Mouse (Mus musculus) MEL (cell line): ENCODE measurements around the gene Dffa. TPM values are rescaled to one million over a fixed set of nuclear protein-coding genes. Genes with fewer than 3 reads are reported as not detected.

Experiments used
- DNase-seq: peaks from one replicate; pipeline ENCODE4 v3.0.0; 2011; ENCODE audit warnings: low read depth, low spot score
- H3K27ac ChIP-seq: 2 replicates; pipeline ENCODE4 v1.5.1; 2012; ENCODE audit warnings: low read depth, mild to moderate bottlenecking, control low read depth, low read length, moderate library complexity; ENCODE audit not compliant: control insufficient read depth
- H3K27me3 ChIP-seq, 2 experiments: fragments of 150-350 bp in 1 of 2; sonication (generic) in 1 of 2; 2 replicates each; pipeline ENCODE4 v1.6.1; 2012; ENCODE audit warnings: low read length in 2 of 2, mild to moderate bottlenecking in 2 of 2, improper control_type of control experiment in 1 of 2, moderate library complexity in 1 of 2; ENCODE audit not compliant: insufficient read depth in 2 of 2, control insufficient read depth in 1 of 2
- H3K36me3 ChIP-seq, 2 experiments: 2 replicates each; pipeline ENCODE4 v1.6.1; 2012 to 2014; ENCODE audit warnings: low read length in 2 of 2, improper control_type of control experiment in 1 of 2, inconsistent platforms in 1 of 2, mild to moderate bottlenecking in 1 of 2; ENCODE audit not compliant: insufficient read depth in 2 of 2, control insufficient read depth in 1 of 2
- H3K4me1 ChIP-seq, 2 experiments: fragments of 150-350 bp in 1 of 2; sonication (generic) in 1 of 2; 2 replicates each; pipeline ENCODE4 v1.6.1; 2012; ENCODE audit warnings: low read length in 2 of 2, improper control_type of control experiment in 1 of 2, mild to moderate bottlenecking in 1 of 2; ENCODE audit not compliant: insufficient read depth in 2 of 2, control insufficient read depth in 1 of 2
- H3K4me3 ChIP-seq, 2 experiments: fragments of 150-350 bp in 1 of 2; sonication (generic) in 1 of 2; 2 replicates each; pipeline ENCODE4 v1.5.1; 2012; ENCODE audit warnings: low read depth in 2 of 2, low read length in 2 of 2, mild to moderate bottlenecking in 2 of 2, moderate library complexity in 2 of 2, control low read depth in 1 of 2, improper control_type of control experiment in 1 of 2; ENCODE audit not compliant: control insufficient read depth in 1 of 2, insufficient read depth in 1 of 2
- H3K79me2 ChIP-seq: 2 replicates; pipeline ENCODE4 v1.6.1; 2012; ENCODE audit warnings: mild to moderate bottlenecking, low read length, moderate library complexity; ENCODE audit not compliant: control insufficient read depth, poor library complexity, insufficient read depth
- H3K9ac ChIP-seq: 2 replicates; pipeline ENCODE4 v1.6.1; 2012; ENCODE audit warnings: low read depth, mild to moderate bottlenecking, control low read depth, low read length, moderate library complexity; ENCODE audit not compliant: control insufficient read depth, poor library complexity, severe bottlenecking
- H3K9me3 ChIP-seq: fragments of 150-350 bp; sonication (generic); replicated peaks from 2 replicates; pipeline ENCODE4 v1.6.1; 2012; ENCODE audit warnings: mild to moderate bottlenecking, low read length, improper control_type of control experiment, moderate library complexity; ENCODE audit not compliant: insufficient read depth
- CTCF ChIP-seq, 3 experiments: IDR thresholded peaks in 2 of 3; conservative IDR thresholded peaks in 1 of 3; 2 replicates each; pipeline ENCODE4 v1.5.1; 2011 to 2012; ENCODE audit warnings: low read length in 3 of 3, low read depth in 2 of 3, mild to moderate bottlenecking in 2 of 3, improper control_type of control experiment in 1 of 3, inconsistent platforms in 1 of 3, mixed read lengths in 1 of 3, moderate library complexity in 1 of 3; ENCODE audit not compliant: control insufficient read depth in 1 of 3, insufficient read depth in 1 of 3, poor library complexity in 1 of 3, severe bottlenecking in 1 of 3
- E2F4 ChIP-seq: IDR thresholded peaks from 2 replicates; pipeline ENCODE4 v1.6.1; 2011; ENCODE audit warnings: low read depth, low read length, improper control_type of control experiment, borderline replicate concordance
- EP300 ChIP-seq, 2 experiments: IDR thresholded peaks; 2 replicates each; pipeline ENCODE4 v1.6.1; 2011; ENCODE audit warnings: improper control_type of control experiment in 2 of 2, low read length in 2 of 2, low read depth in 1 of 2, mild to moderate bottlenecking in 1 of 2
- ETS1 ChIP-seq: IDR thresholded peaks from 2 replicates; pipeline ENCODE4 v1.6.1; 2012; ENCODE audit warnings: low read depth, mild to moderate bottlenecking, inconsistent platforms, low read length, improper control_type of control experiment, moderate library complexity
- GABPA ChIP-seq: IDR thresholded peaks from 2 replicates; pipeline ENCODE4 v1.6.1; 2012; ENCODE audit warnings: low read depth, mild to moderate bottlenecking, inconsistent platforms, low read length, improper control_type of control experiment, moderate library complexity
- HCFC1 ChIP-seq: IDR thresholded peaks from 2 replicates; pipeline ENCODE4 v1.6.1; 2012; ENCODE audit warnings: low read depth, mild to moderate bottlenecking, inconsistent platforms, low read length, improper control_type of control experiment, moderate library complexity
- JUND ChIP-seq: IDR thresholded peaks from 2 replicates; pipeline ENCODE4 v1.6.1; 2011; ENCODE audit warnings: low read depth, mild to moderate bottlenecking, improper control_type of control experiment, low read length
- KAT2A ChIP-seq: conservative IDR thresholded peaks from 2 replicates; pipeline ENCODE4 v1.6.1; 2012; ENCODE audit warnings: low read depth, low read length, improper control_type of control experiment, inconsistent platforms
- MAFK ChIP-seq: IDR thresholded peaks from 2 replicates; pipeline ENCODE4 v1.6.1; 2011; ENCODE audit warnings: low read depth, mild to moderate bottlenecking, low read length, improper control_type of control experiment, borderline replicate concordance
- MAZ ChIP-seq: IDR thresholded peaks from 2 replicates; pipeline ENCODE4 v1.6.1; 2012; ENCODE audit warnings: low read depth, mild to moderate bottlenecking, inconsistent platforms, low read length, improper control_type of control experiment
- MXI1 ChIP-seq: IDR thresholded peaks from 2 replicates; pipeline ENCODE4 v1.6.1; 2011; ENCODE audit warnings: mild to moderate bottlenecking, low read depth, low read length, improper control_type of control experiment
- MYC ChIP-seq: IDR thresholded peaks from 2 replicates; pipeline ENCODE4 v1.6.1; 2011; ENCODE audit warnings: low read depth, mild to moderate bottlenecking, low read length, improper control_type of control experiment, moderate library complexity
- NRF1 ChIP-seq: IDR thresholded peaks from 2 replicates; pipeline ENCODE4 v1.6.1; 2014; ENCODE audit warnings: low read depth, mild to moderate bottlenecking, inconsistent platforms, low read length, improper control_type of control experiment, moderate library complexity; ENCODE audit not compliant: poor library complexity, insufficient read depth, severe bottlenecking
- POLR2A ChIP-seq, 2 experiments: IDR thresholded peaks; 2 replicates each; pipeline ENCODE4 v1.6.1; 2011 to 2012; ENCODE audit warnings: low read length in 2 of 2, mild to moderate bottlenecking in 2 of 2, control low read depth in 1 of 2, improper control_type of control experiment in 1 of 2, low read depth in 1 of 2, moderate library complexity in 1 of 2; ENCODE audit not compliant: control insufficient read depth in 1 of 2, insufficient read depth in 1 of 2, poor library complexity in 1 of 2
- POLR2AphosphoS2 ChIP-seq: IDR thresholded peaks from 2 replicates; pipeline ENCODE4 v1.6.1; 2011; ENCODE audit warnings: low read length, improper control_type of control experiment
- RCOR1 ChIP-seq: IDR thresholded peaks from 2 replicates; pipeline ENCODE4 v1.6.1; 2012; ENCODE audit warnings: low read depth, mild to moderate bottlenecking, inconsistent platforms, low read length, improper control_type of control experiment
- SMC3 ChIP-seq: IDR thresholded peaks from 2 replicates; pipeline ENCODE4 v1.6.1; 2011; ENCODE audit warnings: low read depth, low read length, improper control_type of control experiment
- UBTF ChIP-seq: IDR thresholded peaks from 2 replicates; pipeline ENCODE4 v1.6.1; 2012; ENCODE audit warnings: low read depth, mild to moderate bottlenecking, inconsistent platforms, low read length, improper control_type of control experiment, moderate library complexity, borderline replicate concordance; ENCODE audit not compliant: insufficient read depth
- USF2 ChIP-seq, 2 experiments: IDR thresholded peaks; 2 replicates each; pipeline ENCODE4 v1.6.1; 2011 to 2012; ENCODE audit warnings: improper control_type of control experiment in 2 of 2, low read length in 2 of 2, borderline replicate concordance in 1 of 2, inconsistent platforms in 1 of 2, low read depth in 1 of 2, mild to moderate bottlenecking in 1 of 2; ENCODE audit not compliant: insufficient read depth in 1 of 2
- ZC3H11A ChIP-seq: IDR thresholded peaks from 2 replicates; pipeline ENCODE4 v1.6.1; 2012; ENCODE audit warnings: low read depth, mild to moderate bottlenecking, inconsistent platforms, low read length, improper control_type of control experiment
- ZKSCAN1 ChIP-seq: IDR thresholded peaks from 2 replicates; pipeline ENCODE4 v1.6.1; 2012; ENCODE audit warnings: low read depth, mild to moderate bottlenecking, inconsistent platforms, low read length, improper control_type of control experiment, moderate library complexity
- ZMIZ1 ChIP-seq: IDR thresholded peaks from 2 replicates; pipeline ENCODE4 v1.6.1; 2012; ENCODE audit warnings: low read depth, mild to moderate bottlenecking, inconsistent platforms, low read length, improper control_type of control experiment, moderate library complexity
- ZNF384 ChIP-seq: IDR thresholded peaks from 2 replicates; pipeline ENCODE4 v1.6.1; 2012; ENCODE audit warnings: low read depth, mild to moderate bottlenecking, inconsistent platforms, low read length, improper control_type of control experiment
- polyA plus RNA-seq, 2 experiments: library from polyadenylated mRNA; stranded (reverse) in 1 of 2; unstranded in 1 of 2; fragments of >175 nt in 1 of 2; fragments of >200 nt in 1 of 2; gene quantifications; 2 replicates each; pipeline versions ENCODE4 v1.2.1 to v1.2.4; 2012; ENCODE audit warnings: low replicate concordance in 2 of 2, low read depth in 1 of 2; ENCODE audit not compliant: insufficient read length in 2 of 2, insufficient read depth in 1 of 2, missing spikeins in 1 of 2
- total RNA-seq: library from RNA; depleted of rRNA; stranded (reverse); fragments of 300-350 nt; gene quantifications from 2 replicates; pipeline ENCODE4 v1.2.3, GENCODE M21; 2012

Gene Dffa
- total and polyA plus RNA-seq, 3 experiments: 20.2 to 33.0 TPM; not detected in 1

GRCm38 (mm10) chr4:149163196-149163595 is 59.2 kb downstream of the Dffa start:
- Histone ChIP-seq H3K9ac (no peak overlapping the region), H3K79me2 (peaks cover 17% of the 10 kb centered on the region), H3K9me3 (no peaks in the 10 kb centered on the region), H3K36me3 (peaks cover 8 to 43% of the 10 kb centered on the region in 2 experiments), H3K4me1 (peaks cover 10 to 32% of the 10 kb centered on the region in 2 experiments), H3K27me3 (no peaks in the 10 kb centered on the region)
- peak; percentile 58 for DNase-seq
- TF ChIP-seq MXI1: no peak
- TF ChIP-seq GABPA: no peak
- no peak for TF ChIP-seq NRF1
- no peak for TF ChIP-seq RCOR1
- no peak for TF ChIP-seq MYC
- TF ChIP-seq POLR2AphosphoS2: no peak
- TF ChIP-seq CTCF (IDR thresholded peaks at IDR 0.05 in 2 of 3, conservative IDR thresholded peaks at IDR 0.05 in 1 of 3; ENCODE audit: control insufficient read depth in 1 of 3, insufficient read depth in 1 of 3, low read depth in 2 of 3, low read length in 3 of 3, poor library complexity in 1 of 3, severe bottlenecking in 1 of 3): no peak
- TF ChIP-seq E2F4: no peak
- TF ChIP-seq POLR2A (IDR thresholded peaks at IDR 0.05; ENCODE audit: control insufficient read depth in 1 of 2, insufficient read depth in 1 of 2, low read depth in 1 of 2, low read length in 2 of 2, poor library complexity in 1 of 2): no peak
- no peak for TF ChIP-seq EP300 (IDR thresholded peaks at IDR 0.05; ENCODE audit: low read depth in 1 of 2, low read length in 2 of 2)
- TF ChIP-seq, all 39 proteins: peak for 0
- no peak overlapping the region for H3K27ac ChIP-seq
- no peak overlapping the region for H3K4me3 ChIP-seq

- Histone ChIP-seq H3K9me3 (no peaks in the 10 kb centered on the region), H3K36me3 (peaks cover 8 to 38% of the 10 kb centered on the region in 2 experiments), H3K4me1 (peaks cover 8 to 28% of the 10 kb centered on the region in 2 experiments), H3K27me3 (no peaks in the 10 kb centered on the region), H3K9ac (no peak overlapping the region), H3K27ac (no peak overlapping the region), H3K4me3 (no peak overlapping the region), H3K79me2 (peaks cover 17% of the 10 kb centered on the region)
- no peak for DNase-seq
- TF ChIP-seq KAT2A (no peak), RCOR1 (no peak), JUND (no peak), ETS1 (no peak), POLR2A (IDR thresholded peaks at IDR 0.05; ENCODE audit: control insufficient read depth in 1 of 2, insufficient read depth in 1 of 2, low read depth in 1 of 2, low read length in 2 of 2, poor library complexity in 1 of 2) (no peak), MAFK (no peak), HCFC1 (no peak), UBTF (no peak), EP300 (IDR thresholded peaks at IDR 0.05; ENCODE audit: low read depth in 1 of 2, low read length in 2 of 2) (no peak), ZKSCAN1 (no peak), ZC3H11A (no peak), MAZ (no peak), ZMIZ1 (no peak), USF2 (IDR thresholded peaks at IDR 0.05; ENCODE audit: borderline replicate concordance in 1 of 2, insufficient read depth in 1 of 2, low read depth in 1 of 2, low read length in 2 of 2) (no peak), SMC3 (no peak), ZNF384 (no peak), NRF1 (no peak), POLR2AphosphoS2 (no peak)
Observed at GRCm38 (mm10) chr4:149164150-149164549, 60.2 kb downstream of the Dffa start.
